Mouse (Mus musculus) neural tube, embryonic 15.5 days (tissue): ENCODE results near the gene Sept11. TPM values are rescaled to one million over a fixed set of nuclear protein-coding genes. Genes with fewer than 3 reads are reported as not detected.
A peak's percentile ranks its signal among the peaks of the same experiment; 100 is the strongest.

Experiments
- ATAC-seq: fragments of 200-750 bp; cut with Nextera tagmentation; 2 replicates; pipeline ENCODE4 v1.8.0; 2017; ENCODE audit warnings: mild to moderate bottlenecking, moderate TSS enrichment, moderate library complexity; ENCODE audit not compliant: low FRiP score
- H3K27ac ChIP-seq: fragments of 300-500 bp; sonication (generic); replicated peaks from 2 replicates; pipeline ENCODE4 v1.5.1; 2015; ENCODE audit warnings: mild to moderate bottlenecking, inconsistent platforms
- H3K27me3 ChIP-seq: fragments of 300-500 bp; sonication (generic); replicated peaks from 2 replicates; pipeline ENCODE4 v1.6.1; 2015; ENCODE audit warnings: inconsistent platforms
- H3K36me3 ChIP-seq: fragments of 300-500 bp; sonication (generic); 2 replicates; pipeline ENCODE4 v1.6.1; 2015; ENCODE audit warnings: inconsistent platforms
- H3K4me1 ChIP-seq: fragments of 300-500 bp; sonication (generic); 2 replicates; pipeline ENCODE4 v1.6.1; 2015; ENCODE audit warnings: inconsistent platforms
- H3K4me2 ChIP-seq: fragments of 300-500 bp; sonication (generic); 2 replicates; pipeline ENCODE4 v1.6.1; 2015; ENCODE audit warnings: inconsistent platforms, mild to moderate bottlenecking, moderate library complexity
- H3K4me3 ChIP-seq: fragments of 300-500 bp; sonication (generic); replicated peaks from 2 replicates; pipeline ENCODE4 v1.5.1; 2015; ENCODE audit warnings: mild to moderate bottlenecking, inconsistent platforms
- H3K9ac ChIP-seq: fragments of 300-500 bp; sonication (generic); replicated peaks from 2 replicates; pipeline ENCODE4 v1.6.1; 2015; ENCODE audit warnings: mild to moderate bottlenecking, inconsistent platforms
- H3K9me3 ChIP-seq: fragments of 300-500 bp; sonication (generic); replicated peaks from 2 replicates; pipeline ENCODE4 v1.6.1; 2016; ENCODE audit warnings: inconsistent platforms
- WGBS: fragments of 180-500 bp; shearing (Covaris S2); methylation state at CpG from one replicate; pipeline ENCODE4 v1.1.7; 2015; ENCODE audit warnings: mixed read lengths; 5-methylcytosine and 5-hydroxymethylcytosine counted together
- polyA plus RNA-seq: library from polyadenylated mRNA; unstranded; fragments of >200 nt; fragmentation: Nextera tagmentation; extraction: Ambion mirVana; gene quantifications from 2 replicates; pipeline ENCODE4 v1.2.1, GENCODE M21; 2015

Gene Sept11
- polyA plus RNA-seq, 1 experiment from 2014 or later = 134 TPM

GRCm38 (mm10) chr5:93060865-93061264 lies 32.4 kb upstream of the Sept11 start:
- WGBS = 94% methylated on average over 4 of the region's 4 CpGs
- Histone ChIP-seq H3K9ac (no peak overlapping the region), H3K36me3 (no peaks in the 10 kb centered on the region), H3K27me3 (no peaks in the 10 kb centered on the region), H3K27ac (no peak overlapping the region), H3K4me1 (no peaks in the 10 kb centered on the region), H3K4me2 (no peak overlapping the region), H3K9me3 (no peaks in the 10 kb centered on the region), H3K4me3 (no peak overlapping the region)
- no peak for ATAC-seq

- Histone ChIP-seq H3K27me3 (no peaks in the 10 kb centered on the region), H3K27ac (no peak overlapping the region), H3K4me2 (no peak overlapping the region), H3K4me1 (no peaks in the 10 kb centered on the region), H3K4me3 (no peak overlapping the region), H3K9ac (no peak overlapping the region), H3K9me3 (no peaks in the 10 kb centered on the region; the same call in 1 of the 2 replicates), H3K36me3 (no peaks in the 10 kb centered on the region)
- WGBS = 82% methylated on average over 7 of the region's 7 CpGs
- ATAC-seq = no peak
Measured at GRCm38 (mm10) chr5:93077661-93078323, 15.4 kb upstream of the Sept11 start.

- no peak for ATAC-seq
- Histone ChIP-seq H3K4me1 (no peaks in the 10 kb centered on the region), H3K9me3 (no peaks in the 10 kb centered on the region; the same call in 1 of the 2 replicates), H3K9ac (no peak overlapping the region), H3K27me3 (no peaks in the 10 kb centered on the region), H3K36me3 (no peaks in the 10 kb centered on the region), H3K4me3 (no peak overlapping the region), H3K4me2 (no peak overlapping the region), H3K27ac (no peak overlapping the region)
- WGBS = 96% methylated on average over 3 of the region's 3 CpGs
Measured at GRCm38 (mm10) chr5:93079596-93079995, 13.6 kb upstream of the Sept11 start.

- 78% methylated on average over 4 of the region's 4 CpGs for WGBS
- no peaks in the 10 kb centered on the region for H3K36me3 ChIP-seq
- H3K4me3 ChIP-seq = no peak overlapping the region
- H3K9ac ChIP-seq = no peak overlapping the region
- ATAC-seq = no peak
- no peaks in the 10 kb centered on the region for H3K4me1 ChIP-seq
- no peaks in the 10 kb centered on the region for H3K9me3 ChIP-seq
- H3K27ac ChIP-seq = no peak overlapping the region
- no peak overlapping the region for H3K4me2 ChIP-seq
- H3K27me3 ChIP-seq = no peaks in the 10 kb centered on the region
Measured at GRCm38 (mm10) chr5:93085015-93085598, 8.1 kb upstream of the Sept11 start.

- Histone ChIP-seq H3K9me3 (no peaks in the 10 kb centered on the region), H3K27ac (no peak overlapping the region), H3K36me3 (no peaks in the 10 kb centered on the region), H3K27me3 (no peaks in the 10 kb centered on the region), H3K4me1 (peaks cover 2% of the 10 kb centered on the region), H3K9ac (no peak overlapping the region), H3K4me3 (no peak overlapping the region), H3K4me2 (no peak overlapping the region)
- ATAC-seq = no peak
- 88% methylated on average over 4 of the region's 4 CpGs for WGBS
Measured at GRCm38 (mm10) chr5:93085900-93086299, 7.3 kb upstream of the Sept11 start.

- no peak overlapping the region for H3K9ac ChIP-seq
- H3K4me3 ChIP-seq = peak overlapping the region; percentile 90
- no peaks in the 10 kb centered on the region for H3K36me3 ChIP-seq
- 57% methylated on average over 3 of the region's 3 CpGs for WGBS
- H3K27me3 ChIP-seq = no peaks in the 10 kb centered on the region
- peak overlapping the region; percentile 90 for H3K4me2 ChIP-seq
- no peaks in the 10 kb centered on the region for H3K9me3 ChIP-seq
- H3K27ac ChIP-seq = no peak overlapping the region
- peaks cover 32% of the 10 kb centered on the region for H3K4me1 ChIP-seq
- no peak for ATAC-seq
Measured at GRCm38 (mm10) chr5:93091266-93091665, 2.0 kb upstream of the Sept11 start.

- Histone ChIP-seq H3K4me1 (peaks cover 41% of the 10 kb centered on the region), H3K4me2 (peak overlapping the region; percentile 90), H3K4me3 (peak overlapping the region; percentile 90), H3K36me3 (no peaks in the 10 kb centered on the region), H3K9me3 (no peaks in the 10 kb centered on the region), H3K27ac (peak overlapping the region; percentile 97), H3K9ac (peak overlapping the region; percentile 87), H3K27me3 (no peaks in the 10 kb centered on the region)
- WGBS = 7% methylated on average over 28 of the region's 28 CpGs
- ATAC-seq = peak; percentile 38
Measured at GRCm38 (mm10) chr5:93092147-93092781, 973 bp upstream of the Sept11 start.

GRCm38 (mm10) chr5:93093638-93094527 lies 646 bp downstream of the Sept11 start:
- under 1% methylated on average over 48 of the region's 50 CpGs for WGBS
- H3K9me3 ChIP-seq = no peaks in the 10 kb centered on the region
- peak overlapping the region; percentile 87 for H3K9ac ChIP-seq
- peak overlapping the region; percentile 97 for H3K27ac ChIP-seq
- H3K27me3 ChIP-seq = no peaks in the 10 kb centered on the region
- H3K36me3 ChIP-seq = no peaks in the 10 kb centered on the region
- H3K4me3 ChIP-seq = peak overlapping the region; percentile 90
- peaks cover 56% of the 10 kb centered on the region for H3K4me1 ChIP-seq
- peak; percentile 70 for ATAC-seq
- peak overlapping the region; percentile 90 for H3K4me2 ChIP-seq

GRCm38 (mm10) chr5:93095301-93095700 lies 2.1 kb downstream of the Sept11 start:
- no peaks in the 10 kb centered on the region for H3K9me3 ChIP-seq
- H3K9ac ChIP-seq = no peak overlapping the region
- H3K4me1 ChIP-seq = peaks cover 57% of the 10 kb centered on the region
- 44% methylated on average over 7 of the region's 7 CpGs for WGBS
- no peak for ATAC-seq
- no peaks in the 10 kb centered on the region for H3K27me3 ChIP-seq
- H3K27ac ChIP-seq = no peak overlapping the region
- no peaks in the 10 kb centered on the region for H3K36me3 ChIP-seq
- H3K4me2 ChIP-seq = peak overlapping the region; percentile 90
- H3K4me3 ChIP-seq = peak overlapping the region; percentile 90

GRCm38 (mm10) chr5:93097204-93097906 lies 4.1 kb downstream of the Sept11 start:
- Histone ChIP-seq H3K4me1 (peaks cover 55% of the 10 kb centered on the region), H3K36me3 (no peaks in the 10 kb centered on the region), H3K27me3 (no peaks in the 10 kb centered on the region), H3K4me3 (no peak overlapping the region), H3K4me2 (no peak overlapping the region), H3K9me3 (no peaks in the 10 kb centered on the region), H3K9ac (no peak overlapping the region), H3K27ac (no peak overlapping the region)
- no peak for ATAC-seq
- 71% methylated on average over 13 of the region's 13 CpGs for WGBS

- no peaks in the 10 kb centered on the region for H3K27me3 ChIP-seq
- no peak overlapping the region for H3K9ac ChIP-seq
- H3K4me3 ChIP-seq = no peak overlapping the region
- no peak for ATAC-seq
- no peak overlapping the region for H3K27ac ChIP-seq
- H3K4me2 ChIP-seq = no peak overlapping the region
- H3K4me1 ChIP-seq = peaks cover 54% of the 10 kb centered on the region
- 58% methylated on average over 6 of the region's 6 CpGs for WGBS
- no peaks in the 10 kb centered on the region for H3K9me3 ChIP-seq
- H3K36me3 ChIP-seq = no peaks in the 10 kb centered on the region
Measured at GRCm38 (mm10) chr5:93098219-93098618, 5.0 kb downstream of the Sept11 start.
